Mouse (Mus musculus): ENCODE results near the gene Mto1.
A peak's percentile ranks its signal among the peaks of the same experiment; 100 is the strongest.
"Not testable (repeated sequence)": the region's sequence is repeated elsewhere in the genome, so short reads cannot be mapped to it uniquely, and the experiment has no call there.

The Mto1 gene

DNA sequence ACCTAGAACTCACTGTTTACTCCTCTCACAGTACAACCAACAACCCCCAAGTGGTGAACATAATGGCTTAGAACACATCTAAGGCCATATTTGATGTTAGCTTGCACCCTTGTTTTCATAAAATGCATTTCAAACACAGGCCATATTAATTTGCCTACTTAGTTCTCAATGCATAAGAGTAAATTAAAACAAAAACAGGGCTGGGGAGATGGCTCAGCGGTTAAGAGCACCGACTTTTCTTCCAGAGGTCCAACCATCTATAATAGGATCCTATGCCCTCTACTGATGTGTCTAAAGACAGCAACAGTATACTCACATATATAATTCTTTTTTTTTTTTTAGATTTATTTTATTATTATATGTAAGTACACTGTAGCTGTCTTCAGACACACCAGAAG lies 27.4 kb downstream of the Mto1 start:
- no peak for DNase-seq (ENCODE audit: extremely low read depth, low read depth)

DNA sequence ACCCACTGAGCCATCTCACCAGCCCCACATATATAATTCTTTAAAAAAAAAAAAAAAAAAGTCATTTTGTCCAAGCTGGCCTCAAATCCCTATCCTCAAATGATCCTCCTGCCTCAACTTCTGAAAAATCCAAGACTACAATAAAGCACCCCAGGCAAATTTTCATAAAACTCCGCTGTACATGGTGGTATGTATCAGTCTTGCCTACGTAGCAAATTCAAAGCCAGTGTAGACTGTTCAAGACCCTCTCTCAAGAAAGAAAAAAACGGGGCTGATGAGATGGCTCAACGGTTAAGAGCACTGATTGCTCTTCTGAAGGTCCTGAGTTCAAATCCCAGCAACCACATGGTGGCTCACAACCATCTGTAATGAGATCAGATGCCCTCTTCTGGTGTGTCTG lies 27.9 kb downstream of the Mto1 start:
- DNase-seq (ENCODE audit: extremely low read depth, low read depth) = no peak

DNA sequence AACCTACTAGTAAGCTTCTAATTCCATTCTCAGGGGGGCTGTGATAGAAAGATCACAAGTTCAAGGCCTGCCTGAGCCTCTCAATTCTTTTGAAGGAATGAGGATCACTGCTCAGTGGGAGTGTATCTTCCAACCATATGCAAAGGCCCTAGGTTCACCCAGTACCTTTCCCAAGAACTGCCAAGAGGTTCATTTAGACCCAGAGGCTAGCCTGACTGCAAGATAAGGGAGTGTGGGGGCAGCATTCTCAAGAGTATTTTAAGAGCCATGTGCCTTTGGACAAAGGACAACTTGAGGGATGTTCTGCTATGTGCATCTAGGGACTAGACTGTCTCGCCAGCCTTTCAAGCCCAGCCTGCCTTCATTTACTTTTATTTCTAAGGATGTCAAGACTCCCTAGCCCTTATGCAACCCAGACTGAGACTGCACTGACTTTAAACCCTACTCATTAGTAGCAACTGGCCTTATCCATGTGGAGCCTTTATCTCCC lies 28.6 kb downstream of the Mto1 start:
- DNase-seq (ENCODE audit: extremely low read depth, low read depth) = peak; percentile 68

DNA sequence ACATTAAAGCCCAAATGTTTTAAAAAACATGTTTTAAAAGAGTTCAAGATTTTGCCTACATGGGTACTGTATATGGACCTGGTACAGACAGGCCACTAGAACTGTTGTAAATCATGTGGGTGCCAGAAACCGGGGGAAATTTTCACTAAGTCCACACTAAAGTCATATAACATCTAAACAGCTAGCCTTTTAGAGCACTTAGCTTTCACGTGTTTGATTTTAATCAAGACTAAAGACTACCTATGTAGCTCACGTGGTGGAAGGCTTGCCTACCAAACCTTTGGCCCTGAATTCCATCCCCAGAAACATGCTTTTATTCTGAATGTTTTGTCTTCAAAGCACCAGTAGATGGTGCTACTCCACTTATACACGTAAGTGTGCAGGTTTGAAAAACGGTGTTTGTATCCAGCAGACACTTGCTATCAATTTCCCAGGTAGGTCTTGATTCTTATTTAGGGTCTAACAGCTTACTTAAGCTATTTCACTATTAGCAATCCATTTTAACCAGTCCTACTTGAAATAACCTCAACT lies 29.1 kb downstream of the Mto1 start:
- DNase-seq (ENCODE audit: extremely low read depth, low read depth) = peak; percentile 73

DNA sequence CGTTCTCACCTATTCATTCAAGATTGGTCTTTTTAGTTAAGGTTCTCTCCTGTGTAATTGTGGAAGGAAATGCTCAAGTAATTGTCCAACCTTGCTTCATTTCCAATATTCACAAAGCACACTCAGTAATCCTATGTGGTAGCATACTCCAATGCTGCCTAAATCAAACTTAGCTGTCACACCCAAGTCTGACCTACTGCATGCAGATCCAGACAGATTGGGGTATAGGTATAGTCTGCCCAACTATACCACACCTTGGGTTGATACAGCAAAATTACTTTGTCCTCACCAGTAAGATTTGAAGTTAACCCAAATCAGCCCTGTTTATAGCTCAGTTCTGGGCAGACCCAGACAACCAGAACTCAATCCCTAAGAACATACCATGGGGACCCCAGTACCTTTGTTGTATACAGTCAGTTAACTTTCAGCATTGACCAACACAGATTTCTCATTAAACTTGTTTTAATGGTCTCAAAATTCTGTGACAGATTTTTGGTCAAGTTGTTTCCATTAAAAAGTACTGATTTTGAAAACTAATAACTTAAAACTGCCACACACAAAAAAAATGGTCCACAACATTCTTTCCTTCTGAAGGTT lies 30.1 kb downstream of the Mto1 start:
- DNase-seq (ENCODE audit: extremely low read depth, low read depth) = not testable (repeated sequence)

DNA sequence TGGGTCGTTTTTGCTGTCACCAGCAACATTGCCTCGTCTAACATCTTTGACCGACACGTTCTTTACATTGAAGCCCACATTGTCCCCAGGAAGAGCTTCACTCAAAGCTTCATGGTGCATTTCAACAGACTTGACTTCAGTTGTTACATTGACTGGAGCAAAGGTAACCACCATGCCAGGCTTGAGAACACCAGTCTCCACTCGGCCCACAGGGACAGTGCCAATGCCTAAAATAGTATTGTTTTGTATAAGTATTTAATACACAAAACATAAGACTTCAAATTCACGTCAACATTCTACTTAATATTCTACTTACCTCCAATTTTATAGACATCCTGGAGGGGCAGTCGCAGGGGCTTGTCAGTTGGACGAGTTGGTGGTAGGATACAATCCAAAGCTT lies 31.3 kb downstream of the Mto1 start:
- not testable (repeated sequence) for DNase-seq (ENCODE audit: extremely low read depth, low read depth)

DNA sequence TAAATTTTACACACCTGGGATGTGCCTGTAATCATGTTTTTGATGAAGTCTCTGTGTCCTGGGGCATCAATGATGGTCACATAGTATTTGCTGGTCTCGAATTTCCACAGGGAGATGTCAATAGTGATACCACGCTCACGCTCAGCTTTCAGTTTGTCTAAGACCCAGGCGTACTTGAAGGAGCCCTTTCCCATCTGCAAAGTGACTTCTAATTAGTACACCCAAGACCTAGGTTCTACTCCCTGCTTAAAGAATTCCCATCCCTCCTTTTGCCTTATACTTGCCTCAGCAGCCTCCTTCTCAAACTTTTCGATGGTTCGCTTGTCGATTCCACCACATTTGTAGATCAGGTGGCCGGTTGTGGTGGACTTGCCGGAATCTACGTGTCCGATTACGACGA lies 32.2 kb downstream of the Mto1 start:
- not testable (repeated sequence) for DNase-seq (ENCODE audit: extremely low read depth, low read depth)

DNA sequence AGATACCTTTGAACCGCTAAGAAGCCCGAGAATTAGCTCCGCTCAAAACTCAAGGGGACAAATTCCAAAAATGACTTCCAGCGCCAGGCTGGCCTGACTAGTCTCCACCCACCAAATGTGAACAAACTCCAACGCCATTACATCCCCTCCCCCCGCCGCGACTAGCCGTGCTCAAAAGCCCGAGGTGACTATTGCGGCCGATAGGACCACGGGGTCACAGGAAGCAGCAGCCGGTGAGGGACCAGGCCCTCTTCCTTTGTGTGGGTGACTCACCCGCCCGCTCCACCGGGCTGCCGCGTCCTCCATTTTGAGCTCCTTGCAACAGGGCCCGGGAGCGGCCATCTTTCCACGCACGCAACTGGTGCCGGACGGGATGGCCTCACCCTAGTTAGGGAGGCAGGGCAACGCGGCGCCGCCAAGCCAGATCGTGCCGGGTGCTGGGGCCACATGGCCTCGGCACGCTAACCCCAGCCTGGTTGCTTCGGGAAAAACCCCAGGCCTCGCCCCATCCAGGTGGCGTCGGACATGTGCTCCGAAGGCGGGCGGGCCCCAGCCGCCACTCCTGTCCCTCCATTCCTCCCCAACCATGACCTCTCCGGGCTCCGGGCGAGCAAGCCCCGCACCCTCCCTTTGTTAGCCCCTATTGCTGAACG lies 32.8 kb downstream of the Mto1 start:
- DNase-seq (ENCODE audit: extremely low read depth, low read depth) = no peak

DNA sequence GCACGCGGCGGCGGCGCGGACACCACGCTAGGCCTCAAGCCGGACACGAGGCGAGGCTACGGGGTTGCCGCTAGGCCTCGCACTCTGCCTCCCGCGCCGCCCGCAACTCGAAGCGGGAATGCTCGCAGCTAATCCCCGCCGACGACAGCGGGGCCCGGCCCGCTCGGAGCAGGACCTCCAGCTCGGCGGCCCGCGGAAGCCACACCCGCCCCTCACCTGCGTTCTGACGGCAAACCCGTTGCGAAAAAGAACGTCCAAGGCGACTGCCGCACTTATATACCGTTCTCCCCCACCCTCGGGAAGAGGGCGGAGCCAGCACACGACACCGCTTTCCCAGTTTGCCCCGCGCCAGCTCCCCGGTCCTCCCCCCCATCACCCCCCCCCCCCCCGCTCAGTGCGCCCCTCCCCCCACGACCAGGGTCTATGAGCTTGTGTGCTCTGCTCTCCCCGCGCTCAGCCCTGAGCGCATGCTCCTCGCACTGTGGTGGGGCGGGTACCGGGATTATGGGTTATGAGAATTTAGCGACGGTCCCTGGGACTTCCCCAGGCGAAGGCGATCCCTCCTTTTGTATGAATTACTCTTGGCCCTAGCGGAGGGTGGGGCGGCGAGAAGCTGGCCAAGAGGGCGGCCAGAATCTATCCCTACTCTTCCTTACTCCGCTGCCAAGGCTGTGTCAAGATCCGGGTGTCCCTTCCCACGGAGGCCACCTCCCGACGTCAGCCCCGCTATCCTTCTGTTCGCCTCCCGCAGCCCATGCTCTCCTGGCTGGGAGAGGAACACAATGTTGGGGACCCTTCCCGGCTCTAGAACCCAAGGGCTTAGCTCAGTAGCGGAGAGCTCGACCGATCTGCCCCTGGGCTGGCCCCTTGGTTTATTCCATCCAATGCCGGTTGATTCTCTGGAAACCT lies 33.7 kb downstream of the Mto1 start:
- DNase-seq (ENCODE audit: extremely low read depth, low read depth) = peak; percentile 95

DNA sequence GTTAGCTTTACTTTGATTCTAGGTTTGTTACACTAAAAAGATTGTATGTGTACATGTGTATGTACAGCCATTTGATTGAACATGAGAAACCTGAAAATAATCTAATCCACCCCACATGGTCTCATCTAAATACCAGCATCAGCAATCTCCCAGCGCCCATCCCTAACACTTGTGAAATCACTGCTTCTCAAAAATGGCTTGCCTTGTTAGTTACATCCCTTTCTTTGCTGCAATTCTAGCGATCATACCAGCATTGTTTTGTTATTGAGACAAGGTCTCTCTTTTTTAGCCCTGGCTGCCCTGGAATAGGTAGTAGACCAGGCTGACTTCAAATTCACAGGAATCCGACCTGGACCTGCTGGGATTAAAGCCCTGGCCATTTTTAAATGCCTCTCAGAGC lies 34.4 kb downstream of the Mto1 start:
- no peak for DNase-seq (ENCODE audit: extremely low read depth, low read depth)

DNA sequence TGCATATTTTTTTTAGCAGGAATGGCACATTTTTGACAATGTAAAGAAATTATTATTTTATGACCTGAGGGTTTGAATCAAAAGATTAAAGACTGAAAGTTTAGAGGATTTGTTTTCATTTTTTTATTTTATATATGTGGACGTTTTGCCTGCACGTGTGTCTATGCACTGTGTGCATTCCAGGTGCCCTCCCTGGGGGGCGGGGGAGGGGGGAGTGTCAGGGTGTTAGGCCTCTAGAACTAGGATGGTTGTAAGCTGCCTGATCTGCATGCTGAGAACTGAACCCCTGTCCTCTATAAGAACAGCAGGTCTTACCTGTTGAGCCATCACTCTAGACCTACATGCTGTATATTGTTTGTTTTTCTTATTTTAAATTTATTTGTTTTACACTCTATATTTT lies 36.7 kb downstream of the Mto1 start:
- DNase-seq (ENCODE audit: extremely low read depth, low read depth) = no peak

DNA sequence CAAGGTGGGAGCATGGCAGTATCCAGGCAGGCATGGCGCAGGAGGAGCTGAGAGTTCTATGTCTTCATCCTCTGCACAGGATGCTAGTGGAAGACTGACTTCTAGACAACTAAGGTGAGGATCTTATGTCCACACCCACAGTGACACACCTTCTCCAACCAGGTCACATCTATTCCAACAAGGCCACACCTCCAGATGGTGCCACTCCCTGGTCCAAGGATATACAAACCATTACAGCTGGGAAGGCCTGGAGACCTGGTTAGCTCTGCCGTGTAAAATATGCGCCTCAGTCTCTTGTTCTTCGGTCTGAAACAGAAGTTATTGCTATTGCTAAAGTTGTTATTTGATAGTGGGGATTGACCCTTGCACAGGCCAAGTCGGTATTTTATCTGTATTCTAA lies 40.0 kb downstream of the Mto1 start:
- DNase-seq (ENCODE audit: extremely low read depth, low read depth) = not testable (repeated sequence)

DNA sequence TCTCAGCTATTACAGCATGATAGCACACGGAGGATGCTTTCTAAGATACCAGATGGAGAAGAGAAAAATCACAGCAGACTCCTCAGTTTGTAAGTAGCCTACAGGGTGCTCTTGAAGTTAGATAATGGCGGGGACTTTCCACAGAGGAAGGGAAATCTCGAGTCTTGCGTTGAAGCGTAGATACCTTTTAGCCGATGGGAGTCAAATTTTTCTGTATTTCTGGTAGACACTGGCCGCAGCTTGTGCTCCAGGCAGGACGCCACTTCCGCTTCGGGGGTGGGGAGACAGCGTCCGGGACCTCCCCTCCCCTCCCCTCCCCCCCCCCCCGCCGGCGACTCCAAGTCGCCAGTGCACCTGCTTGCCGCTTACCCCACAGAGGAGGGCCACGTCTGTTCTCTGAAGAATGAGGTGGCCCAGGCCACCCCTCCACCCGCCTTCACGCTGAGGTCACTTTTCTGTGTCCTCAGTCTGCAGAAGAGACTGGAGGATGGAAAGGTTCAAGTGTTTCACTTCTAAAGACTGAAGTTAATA lies 40.9 kb downstream of the Mto1 start, which contains the start of gene Eef1a1:
TSS of gene Eef1a1 (minus strand) at position 262 of the 531 bp plus-strand sequence.
- DNase-seq (ENCODE audit: extremely low read depth, low read depth) = no peak

DNA sequence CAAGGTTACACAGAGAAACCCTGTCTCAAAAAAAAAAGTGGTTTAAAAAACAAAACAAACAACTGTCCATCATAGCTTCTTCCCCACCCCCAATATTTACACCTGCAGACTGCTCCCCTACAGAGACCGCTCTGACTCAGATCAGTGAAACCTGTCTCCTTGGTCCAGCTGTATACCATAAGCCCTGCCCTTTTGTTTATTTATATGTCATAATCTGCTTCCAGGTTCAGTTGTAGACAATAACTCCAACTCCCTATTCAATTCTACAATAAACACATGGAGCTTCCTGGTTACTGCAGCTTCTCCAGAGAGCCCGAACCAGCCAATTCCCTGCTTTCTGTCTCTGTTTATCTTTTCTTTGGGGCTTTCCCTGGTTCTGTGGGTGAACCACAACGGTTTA lies 43.2 kb downstream of the Mto1 start:
- no peak for DNase-seq (ENCODE audit: extremely low read depth, low read depth)

DNA sequence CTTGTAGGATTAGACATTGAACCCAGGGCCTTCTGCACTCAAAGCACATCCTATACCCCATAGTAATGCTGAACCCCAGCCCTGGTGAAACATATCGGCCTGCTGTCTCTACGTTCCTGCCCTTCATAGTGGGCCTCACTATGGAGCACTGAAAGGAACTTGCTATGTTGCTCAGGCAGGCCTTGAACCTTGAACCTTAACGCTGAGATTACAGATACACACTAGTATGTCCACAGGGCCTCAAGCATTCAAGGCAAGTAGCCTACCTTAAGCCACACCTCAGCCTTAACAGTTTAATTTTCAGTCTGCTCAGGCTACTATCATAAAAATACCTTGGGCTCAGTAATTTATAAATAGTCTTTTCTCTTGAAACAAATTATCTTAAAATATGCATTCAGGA lies 44.2 kb downstream of the Mto1 start:
- DNase-seq (ENCODE audit: extremely low read depth, low read depth) = no peak

DNA sequence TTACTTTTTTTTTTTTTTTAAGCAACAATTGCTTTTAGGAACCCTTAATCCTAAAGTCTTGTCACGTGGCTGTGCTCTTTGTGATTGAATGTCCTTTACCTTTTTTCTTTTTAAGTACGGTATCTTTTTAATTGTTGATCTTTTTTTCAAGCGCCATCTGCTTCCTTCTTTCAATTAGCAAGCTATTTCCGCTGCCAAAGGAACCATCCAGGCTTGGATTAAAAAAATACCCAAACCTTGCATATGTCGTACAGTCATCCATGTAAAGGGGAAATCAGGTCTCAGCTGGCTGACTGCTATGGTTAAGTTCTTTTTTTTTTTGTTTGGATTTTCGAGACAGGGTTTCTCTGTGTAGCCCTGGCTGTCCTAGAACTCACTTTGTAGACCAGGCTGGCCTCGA lies 45.2 kb downstream of the Mto1 start:
- DNase-seq (ENCODE audit: extremely low read depth, low read depth) = no peak

DNA sequence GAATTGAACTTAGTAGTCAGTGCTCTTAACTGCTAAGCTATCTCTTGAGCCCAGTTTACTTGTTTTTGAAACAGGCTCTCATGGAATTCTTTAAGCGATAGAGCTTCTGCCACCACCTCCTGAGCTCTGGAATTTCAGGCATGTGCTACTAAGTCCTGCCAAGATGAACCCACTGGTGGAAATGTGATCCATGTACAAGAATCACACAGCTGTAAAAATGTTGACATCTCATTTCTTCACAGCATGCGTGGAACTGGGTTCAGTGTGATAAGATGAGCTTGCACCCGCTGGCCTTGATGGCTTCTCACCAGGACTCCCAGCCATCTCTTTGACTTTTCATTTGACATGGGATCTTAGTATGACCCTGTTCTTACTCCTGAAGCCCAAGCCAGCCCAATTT lies 52.4 kb downstream of the Mto1 start:
- DNase-seq (ENCODE audit: extremely low read depth, low read depth) = no peak

DNA sequence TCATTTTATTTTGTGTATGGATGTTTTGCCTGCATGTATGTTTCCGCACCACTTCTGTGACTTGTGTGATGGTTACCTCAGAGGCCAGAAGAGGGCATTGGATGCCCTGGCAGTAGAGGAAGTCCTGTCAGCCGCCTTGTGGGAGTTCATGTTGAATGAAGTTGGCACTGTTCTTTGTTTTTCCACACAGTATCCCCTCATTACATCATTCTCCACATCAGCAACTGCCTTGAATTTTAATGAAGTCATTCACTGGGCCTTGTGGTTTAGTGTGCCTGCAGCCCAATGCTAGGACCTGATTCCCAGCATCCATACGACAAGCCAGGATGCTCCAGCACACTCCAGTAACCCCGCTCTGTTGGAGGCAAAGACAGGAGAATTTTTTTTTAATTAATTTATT lies 53.3 kb downstream of the Mto1 start:
- DNase-seq (ENCODE audit: extremely low read depth, low read depth) = no peak

DNA sequence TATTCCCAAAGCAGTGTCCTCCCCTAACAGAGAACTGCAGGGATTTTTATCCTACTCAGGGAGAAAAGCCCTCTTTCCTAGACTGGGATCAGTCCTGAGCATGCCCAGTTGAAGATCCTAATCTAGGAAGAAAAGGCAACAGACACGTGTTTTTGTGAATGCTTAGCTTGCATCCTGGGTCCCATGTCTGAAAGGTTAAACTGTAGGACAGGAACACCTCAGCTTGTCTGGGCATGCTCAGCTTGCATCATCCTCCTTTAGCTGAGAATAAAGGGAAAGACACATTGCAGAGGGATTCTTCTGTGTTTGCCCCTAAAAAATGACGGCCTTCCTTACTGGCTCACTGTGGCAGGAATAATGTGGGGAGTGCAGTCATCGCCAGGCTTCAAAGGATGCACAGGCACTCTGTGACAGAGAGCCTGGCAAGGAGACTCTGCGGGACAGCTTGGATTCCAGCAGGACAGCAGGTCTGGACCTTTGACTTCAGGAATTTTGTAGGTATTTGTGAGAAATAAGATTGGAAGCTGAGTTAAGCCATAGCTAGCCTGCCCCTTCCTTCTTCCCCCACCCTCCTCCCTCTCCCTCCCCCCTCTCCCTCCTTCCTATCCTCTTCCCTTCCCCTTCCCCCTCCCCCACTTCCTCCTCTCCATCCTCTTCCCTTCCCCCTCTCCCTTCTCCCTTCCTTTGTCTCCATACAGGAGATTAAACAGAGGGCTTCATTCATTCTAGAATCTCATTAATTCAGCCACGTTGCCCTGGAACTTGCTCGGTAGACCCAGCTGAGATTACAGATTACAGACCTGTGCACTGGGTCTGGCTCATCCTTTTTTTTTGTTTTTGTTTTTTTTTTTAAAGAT lies 55.4 kb downstream of the Mto1 start:
- no peak for DNase-seq (ENCODE audit: extremely low read depth, low read depth)

DNA sequence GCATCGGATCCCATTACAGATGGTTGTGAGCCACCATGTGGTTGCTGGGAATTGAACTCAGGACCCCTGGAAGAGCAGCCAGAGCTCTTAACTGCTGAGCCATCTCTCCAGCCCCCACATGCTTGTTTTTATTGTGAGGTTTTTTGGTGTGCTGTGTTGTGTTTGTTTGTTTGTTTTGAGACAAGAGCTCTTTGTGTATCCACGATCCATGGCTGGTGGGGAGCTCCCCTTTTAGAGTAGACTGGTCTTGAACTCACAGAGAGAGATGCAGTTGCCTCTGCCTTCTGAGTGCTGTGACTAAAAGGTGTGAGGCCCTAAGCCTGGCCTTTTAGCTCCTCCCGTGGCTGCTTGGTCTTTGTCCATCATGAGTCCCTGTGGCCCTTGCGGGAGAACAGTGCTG lies 56.1 kb downstream of the Mto1 start:
- DNase-seq (ENCODE audit: extremely low read depth, low read depth) = no peak

DNA sequence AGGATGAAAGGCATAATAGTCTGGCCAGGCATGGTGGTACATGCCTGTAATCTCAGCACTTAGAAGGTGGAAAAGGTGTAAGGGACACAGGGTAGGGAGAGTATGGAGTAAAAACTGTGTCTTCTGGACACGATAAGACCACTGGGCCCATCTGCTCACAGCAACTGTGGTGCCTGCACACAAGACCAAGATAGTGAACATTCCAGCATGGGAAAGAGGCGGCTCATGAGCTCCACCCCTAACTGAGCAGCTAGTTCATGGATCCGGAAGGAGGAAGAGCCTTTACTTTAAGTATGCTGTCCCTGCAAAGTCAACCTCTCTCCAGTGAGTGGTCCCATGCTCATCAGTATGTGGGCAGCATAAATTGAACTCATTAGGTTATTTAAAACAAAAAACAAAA lies 56.7 kb downstream of the Mto1 start:
- no peak for DNase-seq (ENCODE audit: extremely low read depth, low read depth)
